Mouse (Mus musculus): ENCODE measurements around the gene Ttc9c.

DNA sequence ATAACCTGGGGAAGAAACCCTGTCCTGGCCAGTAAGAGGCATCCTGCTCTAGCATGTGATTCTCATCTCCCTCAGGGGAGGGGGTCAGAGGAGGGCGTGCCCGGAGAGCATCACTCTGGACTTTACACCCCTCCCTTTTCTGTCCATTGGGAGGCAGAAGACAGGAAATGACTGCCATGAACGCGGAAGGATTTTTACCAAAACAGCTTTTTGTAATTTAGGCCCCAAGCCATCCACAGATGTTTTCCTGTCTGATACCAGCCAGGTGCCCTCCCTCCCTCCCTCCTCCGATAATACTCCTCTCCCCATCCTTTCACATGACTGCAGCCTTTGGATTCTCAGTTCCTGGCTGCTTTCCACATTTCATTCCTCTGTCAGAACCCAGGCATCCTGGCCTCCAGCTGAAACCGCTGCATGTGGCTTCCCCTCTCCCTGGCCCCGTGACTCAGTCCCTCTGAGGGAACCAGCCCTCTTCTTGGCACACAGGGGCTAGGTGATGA lies 31.3 kb upstream of the Ttc9c start, which contains the start of gene Lrrn4cl:
- TF ChIP-seq POLR2A (IDR thresholded peaks at IDR 0.05; ENCODE audit: insufficient read length, low read depth) (no peak), MAX (IDR thresholded peaks at IDR 0.05; ENCODE audit: low read depth) (no peak), USF1 (IDR thresholded peaks at IDR 0.05; ENCODE audit: low read depth) (peak; percentile 57), TCF12 (IDR thresholded peaks at IDR 0.05; ENCODE audit: insufficient read depth, poor library complexity, severe bottlenecking) (no peak), POLR2AphosphoS2 (IDR thresholded peaks at IDR 0.05; ENCODE audit: insufficient read length, low read depth) (no peak), CEBPB (IDR thresholded peaks at IDR 0.05; ENCODE audit: insufficient read depth, poor library complexity, severe bottlenecking) (no peak), E2F4 (IDR thresholded peaks at IDR 0.05; ENCODE audit: insufficient read depth) (no peak), MYOD1 (IDR thresholded peaks at IDR 0.05; ENCODE audit: control insufficient read depth in 1 of 3, insufficient read length in 2 of 3, low read depth in 2 of 3) (no peak), MYOG (IDR thresholded peaks at IDR 0.05; ENCODE audit: control insufficient read depth in 1 of 3, insufficient read depth in 1 of 3, insufficient read length in 2 of 3, low read depth in 2 of 3) (no peak), TCF3 (IDR thresholded peaks at IDR 0.05; ENCODE audit: insufficient read length, low read depth) (no peak)
